Mouse (Mus musculus): ENCODE measurements around the gene Lima1. TPM values are rescaled to one million over a fixed set of nuclear protein-coding genes. Genes with fewer than 3 reads are reported as not detected.

Lima1 gene
- polyA plus RNA-seq, 1 experiment from 2014 or later, result 43.4 TPM

GRCm38 (mm10) chr15:99865046-99865445, 10.2 kb downstream of the Lima1 start:
- H3K9me3 ChIP-seq, result no peaks in the 10 kb centered on the region; the same call in 1 of the 2 replicates
- H3K27me3 ChIP-seq (ENCODE audit: poor library complexity, severe bottlenecking), result no peaks in the 10 kb centered on the region
- peaks cover 28% of the 10 kb centered on the region for H3K4me1 ChIP-seq
- no peak for DNase-seq (ENCODE audit: extremely low spot score, low spot score)
- no peak overlapping the region for H3K27ac ChIP-seq
- peaks cover 8% of the 10 kb centered on the region for H3K36me3 ChIP-seq (replicated peaks)
- WGBS, result 90% methylated on average over 7 of the region's 7 CpGs
- H3K4me3 ChIP-seq, result no peak overlapping the region

GRCm38 (mm10) chr15:99863786-99864185, 11.5 kb downstream of the Lima1 start:
- H3K9me3 ChIP-seq, result no peaks in the 10 kb centered on the region; the same call in 1 of the 2 replicates
- H3K27me3 ChIP-seq (ENCODE audit: poor library complexity, severe bottlenecking), result no peaks in the 10 kb centered on the region
- no peak overlapping the region for H3K4me3 ChIP-seq
- H3K4me1 ChIP-seq, result peaks cover 37% of the 10 kb centered on the region
- H3K36me3 ChIP-seq (replicated peaks), result peaks cover 8% of the 10 kb centered on the region
- 92% methylated on average over 8 of the region's 8 CpGs for WGBS
- DNase-seq (ENCODE audit: extremely low spot score, low spot score), result no peak
- no peak overlapping the region for H3K27ac ChIP-seq

GRCm38 (mm10) chr15:99863358-99863757, 11.9 kb downstream of the Lima1 start:
- Histone ChIP-seq H3K27me3 (ENCODE audit: poor library complexity, severe bottlenecking) (no peaks in the 10 kb centered on the region), H3K4me1 (peaks cover 37% of the 10 kb centered on the region), H3K36me3 (replicated peaks) (peaks cover 8% of the 10 kb centered on the region), H3K9me3 (no peaks in the 10 kb centered on the region; the same call in 1 of the 2 replicates), H3K27ac (no peak overlapping the region), H3K4me3 (no peak overlapping the region)
- no peak for DNase-seq (ENCODE audit: extremely low spot score, low spot score)
- 98% methylated on average over 6 of the region's 6 CpGs for WGBS

- no peak for DNase-seq (ENCODE audit: extremely low spot score, low spot score)
- 0 out of 2 replicates have a peak overlapping the region, but pooled peaks have one; percentile 8 for H3K27ac ChIP-seq
- H3K27me3 ChIP-seq (ENCODE audit: poor library complexity, severe bottlenecking), result no peaks in the 10 kb centered on the region
- peaks cover 8% of the 10 kb centered on the region for H3K36me3 ChIP-seq (replicated peaks)
- no peak overlapping the region for H3K4me3 ChIP-seq
- WGBS, result 76% methylated on average over 11 of the region's 11 CpGs
- H3K4me1 ChIP-seq, result peaks cover 41% of the 10 kb centered on the region
- no peaks in the 10 kb centered on the region; the same call in 1 of the 2 replicates for H3K9me3 ChIP-seq
Observed at GRCm38 (mm10) chr15:99862473-99862872, 12.8 kb downstream of the Lima1 start.

- H3K9me3 ChIP-seq, result no peaks in the 10 kb centered on the region; the same call in 1 of the 2 replicates
- no peak overlapping the region for H3K4me3 ChIP-seq
- peak; percentile 26 for DNase-seq (ENCODE audit: extremely low spot score, low spot score)
- peaks cover 46% of the 10 kb centered on the region for H3K4me1 ChIP-seq
- H3K27me3 ChIP-seq (ENCODE audit: poor library complexity, severe bottlenecking), result no peaks in the 10 kb centered on the region
- peaks cover 8% of the 10 kb centered on the region for H3K36me3 ChIP-seq (replicated peaks)
- WGBS, result 57% methylated on average over 11 of the region's 11 CpGs
- H3K27ac ChIP-seq, result peak overlapping the region; percentile 63
Observed at GRCm38 (mm10) chr15:99861955-99862354, 13.3 kb downstream of the Lima1 start.

GRCm38 (mm10) chr15:99861536-99861935, 13.7 kb downstream of the Lima1 start:
- Histone ChIP-seq H3K36me3 (replicated peaks) (peaks cover 8% of the 10 kb centered on the region), H3K27ac (peak overlapping the region; percentile 63), H3K4me1 (peaks cover 48% of the 10 kb centered on the region), H3K27me3 (ENCODE audit: poor library complexity, severe bottlenecking) (no peaks in the 10 kb centered on the region), H3K4me3 (no peak overlapping the region), H3K9me3 (no peaks in the 10 kb centered on the region; the same call in 1 of the 2 replicates)
- WGBS, result 83% methylated on average over 6 of the region's 6 CpGs
- DNase-seq (ENCODE audit: extremely low spot score, low spot score), result no peak

GRCm38 (mm10) chr15:99859644-99860392, 15.4 kb downstream of the Lima1 start:
- DNase-seq (ENCODE audit: extremely low spot score, low spot score), result no peak
- WGBS, result 63% methylated on average over 9 of the region's 9 CpGs
- Histone ChIP-seq H3K27ac (peak overlapping the region; percentile 56), H3K4me1 (peaks cover 47% of the 10 kb centered on the region), H3K4me3 (no peak overlapping the region), H3K36me3 (replicated peaks) (peaks cover 5% of the 10 kb centered on the region), H3K9me3 (no peaks in the 10 kb centered on the region; the same call in 1 of the 2 replicates), H3K27me3 (ENCODE audit: poor library complexity, severe bottlenecking) (no peaks in the 10 kb centered on the region)

GRCm38 (mm10) chr15:99857479-99857878, 17.8 kb downstream of the Lima1 start:
- no peak for DNase-seq (ENCODE audit: extremely low spot score, low spot score)
- H3K27me3 ChIP-seq (ENCODE audit: poor library complexity, severe bottlenecking), result no peaks in the 10 kb centered on the region
- peaks cover 46% of the 10 kb centered on the region for H3K4me1 ChIP-seq
- no peaks in the 10 kb centered on the region for H3K9me3 ChIP-seq
- H3K27ac ChIP-seq, result no peak overlapping the region
- H3K4me3 ChIP-seq, result no peak overlapping the region
- 66% methylated on average over 8 of the region's 8 CpGs for WGBS
- no peaks in the 10 kb centered on the region for H3K36me3 ChIP-seq (replicated peaks)

GRCm38 (mm10) chr15:99855119-99855518, 20.1 kb downstream of the Lima1 start:
- H3K4me3 ChIP-seq, result no peak overlapping the region
- no peak for DNase-seq (ENCODE audit: extremely low spot score, low spot score)
- H3K4me1 ChIP-seq, result peaks cover 31% of the 10 kb centered on the region
- WGBS, result 54% methylated on average over 3 of the region's 3 CpGs
- H3K27me3 ChIP-seq (ENCODE audit: poor library complexity, severe bottlenecking), result no peaks in the 10 kb centered on the region
- no peaks in the 10 kb centered on the region for H3K36me3 ChIP-seq (replicated peaks)
- H3K27ac ChIP-seq, result peak overlapping the region; percentile 57; the same call in 1 of the 2 replicates
- no peaks in the 10 kb centered on the region for H3K9me3 ChIP-seq

- WGBS, result 89% methylated on average over 2 of the region's 2 CpGs
- no peak overlapping the region for H3K4me3 ChIP-seq
- no peak overlapping the region for H3K27ac ChIP-seq
- H3K4me1 ChIP-seq, result peaks cover 23% of the 10 kb centered on the region
- no peaks in the 10 kb centered on the region for H3K9me3 ChIP-seq
- no peaks in the 10 kb centered on the region for H3K27me3 ChIP-seq (ENCODE audit: poor library complexity, severe bottlenecking)
- H3K36me3 ChIP-seq (replicated peaks), result no peaks in the 10 kb centered on the region
- DNase-seq (ENCODE audit: extremely low spot score, low spot score), result no peak
Observed at GRCm38 (mm10) chr15:99852606-99853237, 22.5 kb downstream of the Lima1 start.

- no peaks in the 10 kb centered on the region for H3K27me3 ChIP-seq (ENCODE audit: poor library complexity, severe bottlenecking)
Observed at GRCm38 (mm10) chr15:99850265-99850664, 25.0 kb downstream of the Lima1 start.

GRCm38 (mm10) chr15:99847937-99848336, 27.3 kb downstream of the Lima1 start:
- Histone ChIP-seq H3K9me3 (no peaks in the 10 kb centered on the region), H3K27me3 (ENCODE audit: poor library complexity, severe bottlenecking) (no peaks in the 10 kb centered on the region), H3K4me1 (peaks cover 13% of the 10 kb centered on the region), H3K27ac (no peak overlapping the region), H3K4me3 (no peak overlapping the region), H3K36me3 (replicated peaks) (no peaks in the 10 kb centered on the region)
- 81% methylated on average over 8 of the region's 8 CpGs for WGBS
- no peak for DNase-seq (ENCODE audit: extremely low spot score, low spot score)

More at GRCm38 (mm10) chr15:99850265-99850664, 25.0 kb downstream of the Lima1 start:
- H3K9me3 ChIP-seq, result no peaks in the 10 kb centered on the region
- DNase-seq (ENCODE audit: extremely low spot score, low spot score), result no peak
- 76% methylated on average over 3 of the region's 3 CpGs for WGBS
- no peak overlapping the region for H3K4me3 ChIP-seq
- H3K36me3 ChIP-seq (replicated peaks), result no peaks in the 10 kb centered on the region
- no peak overlapping the region for H3K27ac ChIP-seq
- H3K4me1 ChIP-seq, result peaks cover 20% of the 10 kb centered on the region

Measured in forebrain, embryonic 10.5 days (tissue).